Mouse (Mus musculus) limb, embryonic 10.5 days (tissue): ENCODE results near the gene Rhox3e. TPM values are rescaled to one million over a fixed set of nuclear protein-coding genes. Genes with fewer than 3 reads are reported as not detected.
"Not testable (repeated sequence)": the region's sequence is repeated elsewhere in the genome, so short reads cannot be mapped to it uniquely, and the experiment has no call there.

Source experiments
- DNase-seq: peaks from one replicate; pipeline ENCODE4 v3.0.0-alpha.2; 2017; ENCODE audit warnings: low spot score
- H3K27ac ChIP-seq: fragments of 300-500 bp; sonication (generic); 2 replicates; pipeline ENCODE4 v1.5.1; 2016; ENCODE audit warnings: mild to moderate bottlenecking
- H3K27me3 ChIP-seq: fragments of 300-500 bp; sonication (generic); 2 replicates; pipeline ENCODE4 v1.6.1; 2016; ENCODE audit warnings: low read depth, mild to moderate bottlenecking; ENCODE audit not compliant: poor library complexity, severe bottlenecking
- H3K36me3 ChIP-seq: fragments of 300-500 bp; sonication (generic); 2 replicates; pipeline ENCODE4 v1.6.1; 2016; ENCODE audit warnings: mild to moderate bottlenecking, moderate library complexity
- H3K4me1 ChIP-seq: fragments of 300-500 bp; sonication (generic); 2 replicates; pipeline ENCODE4 v1.6.1; 2016
- H3K4me3 ChIP-seq: fragments of 300-500 bp; sonication (generic); 2 replicates; pipeline ENCODE4 v1.5.1; 2016; ENCODE audit warnings: mild to moderate bottlenecking, moderate library complexity
- H3K9me3 ChIP-seq: fragments of 300-500 bp; sonication (generic); replicated peaks from 2 replicates; pipeline ENCODE4 v1.6.1; 2016; ENCODE audit warnings: mild to moderate bottlenecking
- WGBS: fragments of 180-500 bp; shearing (Covaris S2); methylation state at CpG from one replicate; pipeline ENCODE4 v1.1.7; 2016; 5-methylcytosine and 5-hydroxymethylcytosine counted together
- polyA plus RNA-seq: library from polyadenylated mRNA; unstranded; fragments of >200 nt; fragmentation: Nextera tagmentation; extraction: Ambion mirVana; gene quantifications from 2 replicates; pipeline ENCODE4 v1.2.1, GENCODE M21; 2016

Rhox3e gene
- not detected in 2 replicates for polyA plus RNA-seq

GRCm38 (mm10) chrX:37541719-37542118, at the start of gene Rhox3e:
Gene Rhox3e (plus strand): TSS chrX:37542019.
- not testable (repeated sequence) for DNase-seq, H3K9me3 ChIP-seq
- 100% methylated on average over 1 of the region's 4 CpGs for WGBS

GRCm38 (mm10) chrX:37514059-37514458, 27.8 kb upstream of the Rhox3e start, which contains the start of gene Rhox4d:
Gene Rhox4d (plus strand): TSS chrX:37514359.
- not testable (repeated sequence) for H3K36me3 ChIP-seq, H3K9me3 ChIP-seq, DNase-seq, H3K4me3 ChIP-seq, H3K27me3 ChIP-seq, H3K27ac ChIP-seq, H3K4me1 ChIP-seq
- WGBS = 96% methylated on average over 15 of the region's 18 CpGs

More at GRCm38 (mm10) chrX:37541719-37542118, at the start of gene Rhox3e:
- H3K36me3 ChIP-seq, H3K27me3 ChIP-seq, H3K27ac ChIP-seq, H3K4me1 ChIP-seq, H3K4me3 ChIP-seq: not testable (repeated sequence)

GRCm38 (mm10) chrX:37530152-37530551, 11.7 kb upstream of the Rhox3e start, which contains the start of gene Rhox2e:
Gene Rhox2e (plus strand): TSS chrX:37530452.
- H3K27me3 ChIP-seq, H3K36me3 ChIP-seq, H3K9me3 ChIP-seq, H3K4me1 ChIP-seq, DNase-seq, H3K27ac ChIP-seq, H3K4me3 ChIP-seq: not testable (repeated sequence)
- WGBS = 97% methylated on average over 2 of the region's 8 CpGs

- H3K27ac ChIP-seq, H3K9me3 ChIP-seq, DNase-seq, H3K27me3 ChIP-seq, H3K36me3 ChIP-seq, H3K4me1 ChIP-seq, H3K4me3 ChIP-seq: not testable (repeated sequence)
- 97% methylated on average over 10 of the region's 18 CpGs for WGBS
These were observed 15.3 kb downstream of the Rhox3e start, which contains the start of gene Rhox4e for GRCm38 (mm10) chrX:37557112-37557511. Gene Rhox4e (plus strand): TSS chrX:37557412.

GRCm38 (mm10) chrX:37571105-37571504, 29.3 kb downstream of the Rhox3e start, which contains the start of gene Rhox2f:
Gene Rhox2f (plus strand): TSS chrX:37571405.
- not testable (repeated sequence) for H3K27ac ChIP-seq, DNase-seq, H3K36me3 ChIP-seq, H3K27me3 ChIP-seq, H3K4me1 ChIP-seq, H3K9me3 ChIP-seq, H3K4me3 ChIP-seq
- WGBS = 87% methylated on average over 8 of the region's 8 CpGs

- H3K4me1 ChIP-seq, H3K27ac ChIP-seq, H3K4me3 ChIP-seq, H3K27me3 ChIP-seq, DNase-seq, H3K36me3 ChIP-seq, H3K9me3 ChIP-seq: not testable (repeated sequence)
- 60% methylated on average over 2 of the region's 2 CpGs for WGBS
These were observed 30.8 kb downstream of the Rhox3e start for GRCm38 (mm10) chrX:37572638-37573037.

GRCm38 (mm10) chrX:37580692-37581091, 38.9 kb downstream of the Rhox3e start, which contains the start of gene Rhox3f:
Gene Rhox3f (plus strand): TSS chrX:37580992.
- not testable (repeated sequence) for H3K4me1 ChIP-seq, H3K36me3 ChIP-seq, H3K4me3 ChIP-seq, H3K9me3 ChIP-seq, H3K27me3 ChIP-seq, H3K27ac ChIP-seq, DNase-seq

Other genes with a start within 250 kb of the Rhox3e start
- gene Rhox3a2, start 162.0 kb upstream of the Rhox3e start, polyA plus RNA-seq = not detected in 2 replicates
- not detected in 2 replicates for gene Rhox4a2, start 151.2 kb upstream of the Rhox3e start, polyA plus RNA-seq
- not detected in 2 replicates for gene Rhox2b, start 130.0 kb upstream of the Rhox3e start, polyA plus RNA-seq
- not detected in 2 replicates for gene Rhox4b, start 109.5 kb upstream of the Rhox3e start, polyA plus RNA-seq
- gene Rhox2c, start 88.3 kb upstream of the Rhox3e start, polyA plus RNA-seq = not detected in 2 replicates
- not detected in 2 replicates for gene Rhox3c, start 83.4 kb upstream of the Rhox3e start, polyA plus RNA-seq
- not detected in 2 replicates for gene Rhox4c, start 61.7 kb upstream of the Rhox3e start, polyA plus RNA-seq
- not detected in 2 replicates for gene Rhox2d, start 48.6 kb upstream of the Rhox3e start, polyA plus RNA-seq
- not detected in 2 replicates for gene Rhox4d, start 27.7 kb upstream of the Rhox3e start, polyA plus RNA-seq
- gene Rhox2e, start 11.6 kb upstream of the Rhox3e start, polyA plus RNA-seq = not detected in 2 replicates
- not detected in 2 replicates for gene Rhox4e, start 15.4 kb downstream of the Rhox3e start, polyA plus RNA-seq
- not detected in 2 replicates for gene Rhox2f, start 29.4 kb downstream of the Rhox3e start, polyA plus RNA-seq
- gene Rhox3f, start 39.0 kb downstream of the Rhox3e start, polyA plus RNA-seq = not detected in 2 replicates
- not detected in 2 replicates for gene Rhox4f, start 65.7 kb downstream of the Rhox3e start, polyA plus RNA-seq
- not detected in 2 replicates for gene Rhox3g, start 86.6 kb downstream of the Rhox3e start, polyA plus RNA-seq
- not detected in 2 replicates for gene Rhox2g, start 101.5 kb downstream of the Rhox3e start, polyA plus RNA-seq
- gene Rhox4g, start 109.3 kb downstream of the Rhox3e start, polyA plus RNA-seq = not detected in 2 replicates
- gene Rhox3h, start 126.7 kb downstream of the Rhox3e start, polyA plus RNA-seq = not detected in 2 replicates
- not detected in 2 replicates for gene Rhox2h, start 131.3 kb downstream of the Rhox3e start, polyA plus RNA-seq